Mouse (Mus musculus) limb, embryonic 11.5 days (tissue): ENCODE results near the gene Gm49355. TPM values are rescaled to one million over a fixed set of nuclear protein-coding genes. Genes with fewer than 3 reads are reported as not detected.
A peak's percentile ranks its signal among the peaks of the same experiment; 100 is the strongest.
"Not testable (repeated sequence)": the region's sequence is repeated elsewhere in the genome, so short reads cannot be mapped to it uniquely, and the experiment has no call there.

ENCODE experiments used
- ATAC-seq: fragments of 200-750 bp; cut with Nextera tagmentation; 2 replicates; pipeline ENCODE4 v1.8.0; 2017; ENCODE audit warnings: low read depth; ENCODE audit not compliant: insufficient number of reproducible peaks, low FRiP score, low TSS enrichment
- DNase-seq: peaks from one replicate; pipeline ENCODE4 v3.0.0-alpha.2; 2015; ENCODE audit warnings: low spot score
- H3K27ac ChIP-seq: fragments of 300-500 bp; sonication (generic); replicated peaks from 2 replicates; pipeline ENCODE4 v1.5.1; 2014; ENCODE audit warnings: low read depth, mild to moderate bottlenecking, low read length
- H3K27me3 ChIP-seq: fragments of 300-500 bp; sonication (generic); 2 replicates; pipeline ENCODE4 v1.6.1; 2014; ENCODE audit warnings: mild to moderate bottlenecking, low read length, mixed read lengths; ENCODE audit not compliant: control insufficient read depth, insufficient read depth
- H3K36me3 ChIP-seq: fragments of 300-500 bp; sonication (generic); 2 replicates; pipeline ENCODE4 v1.6.1; 2014; ENCODE audit warnings: mild to moderate bottlenecking, low read length, moderate library complexity, mixed read lengths; ENCODE audit not compliant: control insufficient read depth, insufficient read depth
- H3K4me1 ChIP-seq: fragments of 300-500 bp; sonication (generic); 2 replicates; pipeline ENCODE4 v1.6.1; 2014; ENCODE audit warnings: low read length, mixed read lengths; ENCODE audit not compliant: control insufficient read depth, insufficient read depth
- H3K4me2 ChIP-seq: fragments of 300-500 bp; sonication (generic); 2 replicates; pipeline ENCODE4 v1.6.1; 2014; ENCODE audit warnings: low read depth, mild to moderate bottlenecking, moderate library complexity; ENCODE audit not compliant: severe bottlenecking
- H3K4me3 ChIP-seq: fragments of 300-500 bp; sonication (generic); 2 replicates; pipeline ENCODE4 v1.5.1; 2014; ENCODE audit warnings: low read depth, low read length
- H3K9ac ChIP-seq: fragments of 300-500 bp; sonication (generic); 2 replicates; pipeline ENCODE4 v1.6.1; 2014; ENCODE audit warnings: mild to moderate bottlenecking, low read length
- H3K9me3 ChIP-seq: fragments of 300-500 bp; sonication (generic); 2 replicates; pipeline ENCODE4 v1.6.1; 2016; ENCODE audit warnings: low read length; ENCODE audit not compliant: control insufficient read depth
- WGBS: fragments of 180-500 bp; shearing (Covaris S2); extraction: QIAGEN DNeasy Blood & Tissue Kit; methylation state at CpG from one replicate; pipeline ENCODE4 v1.1.7; 2014; 5-methylcytosine and 5-hydroxymethylcytosine counted together
- polyA plus RNA-seq: library from polyadenylated mRNA; unstranded; fragments of >200 nt; fragmentation: Nextera tagmentation; extraction: Ambion mirVana; gene quantifications from 2 replicates; pipeline ENCODE4 v1.2.1, GENCODE M21; 2014

Gm49355 gene
- 0.04 TPM in 1 of 2 replicates, not detected in the other for polyA plus RNA-seq

- peak within 1 kb of the TSS; percentile 91 for H3K27ac ChIP-seq
- WGBS = 77% methylated on average over 6 of the region's 6 CpGs
- no peak for ATAC-seq
These were observed at the start of gene Gm49355 for GRCm38 (mm10) chr14:12283641-12284040. Gene Gm49355 (plus strand): TSS chr14:12283976.

GRCm38 (mm10) chr14:12243726-12244125, 40.0 kb upstream of the Gm49355 start:
- DNase-seq (no peak), ATAC-seq (no peak)
- H3K4me2 ChIP-seq = no peak overlapping the region
- H3K27ac ChIP-seq = no peak overlapping the region
- H3K9ac ChIP-seq = no peak overlapping the region
- no peaks in the 10 kb centered on the region for H3K27me3 ChIP-seq
- H3K36me3 ChIP-seq = no peaks in the 10 kb centered on the region
- H3K9me3 ChIP-seq = no peaks in the 10 kb centered on the region
- no peaks in the 10 kb centered on the region for H3K4me1 ChIP-seq
- no peak overlapping the region for H3K4me3 ChIP-seq
- 80% methylated on average over 4 of the region's 4 CpGs for WGBS

More at GRCm38 (mm10) chr14:12283641-12284040, at the start of gene Gm49355:
- no peaks in the 10 kb centered on the region for H3K36me3 ChIP-seq
- DNase-seq = no peak
- H3K4me3 ChIP-seq = peak within 1 kb of the TSS; percentile 53
- peak within 1 kb of the TSS; percentile 93 for H3K9ac ChIP-seq
- no peaks in the 10 kb centered on the region for H3K27me3 ChIP-seq
- H3K9me3 ChIP-seq = no peaks in the 10 kb centered on the region
- H3K4me1 ChIP-seq = no peaks in the 10 kb centered on the region
- peak within 1 kb of the TSS; percentile 81 for H3K4me2 ChIP-seq

- no peak overlapping the region for H3K27ac ChIP-seq
- no peaks in the 10 kb centered on the region for H3K36me3 ChIP-seq
- no peak overlapping the region for H3K4me2 ChIP-seq
- no peaks in the 10 kb centered on the region for H3K4me1 ChIP-seq
- ATAC-seq (no peak), DNase-seq (no peak)
- H3K9ac ChIP-seq = no peak overlapping the region
- 67% methylated on average over 3 of the region's 3 CpGs for WGBS
- no peak overlapping the region for H3K4me3 ChIP-seq
- H3K27me3 ChIP-seq = no peaks in the 10 kb centered on the region
- H3K9me3 ChIP-seq = no peaks in the 10 kb centered on the region
These were observed 7.7 kb upstream of the Gm49355 start for GRCm38 (mm10) chr14:12276031-12276430.

- ATAC-seq (peak; percentile 98), DNase-seq (peak; percentile 92)
- under 1% methylated on average over 48 of the region's 48 CpGs for WGBS
- Histone ChIP-seq H3K27me3 (no peaks in the 10 kb centered on the region), H3K4me1 (no peaks in the 10 kb centered on the region), H3K36me3 (no peaks in the 10 kb centered on the region), H3K9ac (peak within 1 kb of the TSS; percentile 93), H3K27ac (peak within 1 kb of the TSS; percentile 91), H3K9me3 (no peaks in the 10 kb centered on the region), H3K4me2 (peak within 1 kb of the TSS; percentile 81), H3K4me3 (peak within 1 kb of the TSS; percentile 53)
These were observed 551 bp downstream of the Gm49355 start, which contains the start of gene 3830406C13Rik for GRCm38 (mm10) chr14:12284141-12284912. Gene 3830406C13Rik (plus strand): TSS chr14:12284173.

GRCm38 (mm10) chr14:12289747-12290146, 6.0 kb downstream of the Gm49355 start:
- H3K4me2 ChIP-seq, H3K27ac ChIP-seq, H3K9ac ChIP-seq, H3K27me3 ChIP-seq, H3K36me3 ChIP-seq, ATAC-seq, H3K4me1 ChIP-seq, H3K4me3 ChIP-seq, H3K9me3 ChIP-seq, DNase-seq: not testable (repeated sequence)

GRCm38 (mm10) chr14:12296391-12296790, 12.6 kb downstream of the Gm49355 start:
- ATAC-seq = no peak

GRCm38 (mm10) chr14:12299171-12299570, 15.4 kb downstream of the Gm49355 start:
- Histone ChIP-seq H3K27me3 (no peaks in the 10 kb centered on the region), H3K27ac (no peak overlapping the region), H3K4me3 (no peak overlapping the region), H3K36me3 (no peaks in the 10 kb centered on the region), H3K9ac (no peak overlapping the region), H3K4me2 (no peak overlapping the region), H3K4me1 (no peaks in the 10 kb centered on the region), H3K9me3 (no peaks in the 10 kb centered on the region)
- DNase-seq = no peak
- no peak for ATAC-seq

More at GRCm38 (mm10) chr14:12296391-12296790, 12.6 kb downstream of the Gm49355 start:
- Histone ChIP-seq H3K4me2 (no peak overlapping the region), H3K27ac (no peak overlapping the region), H3K4me3 (no peak overlapping the region), H3K4me1 (no peaks in the 10 kb centered on the region), H3K9me3 (no peaks in the 10 kb centered on the region), H3K36me3 (no peaks in the 10 kb centered on the region), H3K27me3 (no peaks in the 10 kb centered on the region), H3K9ac (no peak overlapping the region)
- WGBS = 95% methylated on average over 7 of the region's 7 CpGs
- DNase-seq = no peak

GRCm38 (mm10) chr14:12299654-12300053, 15.9 kb downstream of the Gm49355 start:
- Histone ChIP-seq H3K9ac (no peak overlapping the region), H3K9me3 (no peaks in the 10 kb centered on the region), H3K4me2 (no peak overlapping the region), H3K4me1 (no peaks in the 10 kb centered on the region), H3K27me3 (no peaks in the 10 kb centered on the region), H3K27ac (no peak overlapping the region), H3K36me3 (no peaks in the 10 kb centered on the region), H3K4me3 (no peak overlapping the region)
- no peak for DNase-seq
- no peak for ATAC-seq
- 88% methylated on average over 6 of the region's 6 CpGs for WGBS
